Mouse (Mus musculus) lung, embryonic 14.5 days (tissue): Measurements from ENCODE around the gene Adgra1. TPM values are rescaled to one million over a fixed set of nuclear protein-coding genes. Genes with fewer than 3 reads are reported as not detected.

Experiments used
- ATAC-seq: fragments of 200-750 bp; cut with Nextera tagmentation; 2 replicates; pipeline ENCODE4 v1.8.0; 2017; ENCODE audit warnings: mild to moderate bottlenecking, moderate TSS enrichment, moderate library complexity; ENCODE audit not compliant: insufficient read depth
- DNase-seq: peaks from one replicate; pipeline ENCODE4 v3.0.0-alpha.2; 2015
- H3K27ac ChIP-seq: fragments of 300-500 bp; sonication (generic); 2 replicates; pipeline ENCODE4 v1.5.1; 2014; ENCODE audit warnings: low read depth, mild to moderate bottlenecking, moderate library complexity
- H3K27me3 ChIP-seq: fragments of 300-500 bp; sonication (generic); 2 replicates; pipeline ENCODE4 v1.6.1; 2014; ENCODE audit warnings: low read length, control low read depth; ENCODE audit not compliant: insufficient read depth
- H3K36me3 ChIP-seq: fragments of 300-500 bp; sonication (generic); 2 replicates; pipeline ENCODE4 v1.6.1; 2014; ENCODE audit warnings: control low read depth; ENCODE audit not compliant: insufficient read depth
- H3K4me1 ChIP-seq: fragments of 300-500 bp; sonication (generic); 2 replicates; pipeline ENCODE4 v1.6.1; 2014; ENCODE audit warnings: antibody characterized with exemption, control low read depth; ENCODE audit not compliant: insufficient read depth
- H3K4me2 ChIP-seq: fragments of 300-500 bp; sonication (generic); 2 replicates; pipeline ENCODE4 v1.6.1; 2014; ENCODE audit warnings: mild to moderate bottlenecking
- H3K4me3 ChIP-seq: fragments of 300-500 bp; sonication (generic); 2 replicates; pipeline ENCODE4 v1.5.1; 2014; ENCODE audit warnings: low read depth, low read length
- H3K9ac ChIP-seq: fragments of 300-500 bp; sonication (generic); 2 replicates; pipeline ENCODE4 v1.6.1; 2014
- H3K9me3 ChIP-seq: fragments of 300-500 bp; sonication (generic); 2 replicates; pipeline ENCODE4 v1.6.1; 2016; ENCODE audit warnings: low read depth, low read length, control low read depth
- CTCF ChIP-seq: IDR thresholded peaks from 2 replicates; pipeline ENCODE4 v1.5.1; 2016; ENCODE audit warnings: antibody characterized with exemption, low read depth
- WGBS: fragments of 180-500 bp; shearing (Covaris S2); extraction: QIAGEN DNeasy Blood & Tissue Kit; methylation state at CpG from one replicate; pipeline ENCODE4 v1.1.7; 2014; 5-methylcytosine and 5-hydroxymethylcytosine counted together
- polyA plus RNA-seq: library from polyadenylated mRNA; unstranded; fragments of >200 nt; fragmentation: Nextera tagmentation; extraction: Ambion mirVana; gene quantifications from 2 replicates; pipeline ENCODE4 v1.2.1, GENCODE M21; 2014

Gene Adgra1
- polyA plus RNA-seq, 1 experiment from 2014 or later, result not detected

GRCm38 (mm10) chr7:139908176-139908575 is 74.2 kb downstream of the Adgra1 start:
- H3K4me1 ChIP-seq, result no peaks in the 10 kb centered on the region
- no peaks in the 10 kb centered on the region for H3K9me3 ChIP-seq
- no peak overlapping the region for H3K4me3 ChIP-seq
- 50% methylated on average over 5 of the region's 5 CpGs for WGBS
- no peak overlapping the region for H3K4me2 ChIP-seq
- H3K27me3 ChIP-seq, result 0 out of 2 replicates have a peak, but pooled peaks cover 7% of the 10 kb centered on the region
- no peaks in the 10 kb centered on the region for H3K36me3 ChIP-seq
- no peak for TF ChIP-seq CTCF
- DNase-seq (no peak), ATAC-seq (no peak)
- peak overlapping the region; percentile 15; the same call in 1 of the 2 replicates for H3K27ac ChIP-seq
- no peak overlapping the region for H3K9ac ChIP-seq

- H3K36me3 ChIP-seq, result no peaks in the 10 kb centered on the region
- 36% methylated on average over 6 of the region's 6 CpGs for WGBS
- no peak for ATAC-seq
- no peak overlapping the region for H3K4me2 ChIP-seq
- H3K9me3 ChIP-seq, result no peaks in the 10 kb centered on the region
- peak; percentile 6 for DNase-seq
- no peak overlapping the region for H3K4me3 ChIP-seq
- H3K4me1 ChIP-seq, result no peaks in the 10 kb centered on the region
- no peak for TF ChIP-seq CTCF
- peaks cover 17% of the 10 kb centered on the region; the same call in 1 of the 2 replicates for H3K27me3 ChIP-seq
- no peak overlapping the region for H3K27ac ChIP-seq
- H3K9ac ChIP-seq, result no peak overlapping the region
Measured at GRCm38 (mm10) chr7:139909469-139909868, 75.5 kb downstream of the Adgra1 start.

- no peaks in the 10 kb centered on the region for H3K4me1 ChIP-seq
- H3K27ac ChIP-seq, result no peak overlapping the region
- H3K9me3 ChIP-seq, result no peaks in the 10 kb centered on the region
- WGBS, result 48% methylated on average over 11 of the region's 11 CpGs
- no peak for DNase-seq
- no peak overlapping the region for H3K4me2 ChIP-seq
- no peak for ATAC-seq
- no peak overlapping the region for H3K9ac ChIP-seq
- no peaks in the 10 kb centered on the region for H3K36me3 ChIP-seq
- H3K27me3 ChIP-seq, result peaks cover 25% of the 10 kb centered on the region; the same call in 1 of the 2 replicates
- H3K4me3 ChIP-seq, result no peak overlapping the region
- TF ChIP-seq CTCF, result no peak
Measured at GRCm38 (mm10) chr7:139910204-139910835, 76.3 kb downstream of the Adgra1 start.

- no peak overlapping the region for H3K9ac ChIP-seq
- H3K27me3 ChIP-seq, result peaks cover 26% of the 10 kb centered on the region; the same call in 1 of the 2 replicates
- ATAC-seq (peak; percentile 81), DNase-seq (peak; percentile 18)
- H3K27ac ChIP-seq, result no peak overlapping the region
- H3K4me2 ChIP-seq, result peak overlapping the region; percentile 54
- H3K4me3 ChIP-seq, result peak overlapping the region; percentile 32
- H3K36me3 ChIP-seq, result no peaks in the 10 kb centered on the region
- H3K4me1 ChIP-seq, result no peaks in the 10 kb centered on the region
- TF ChIP-seq CTCF, result no peak
- no peaks in the 10 kb centered on the region for H3K9me3 ChIP-seq
- 8% methylated on average over 29 of the region's 29 CpGs for WGBS
Measured at GRCm38 (mm10) chr7:139914141-139915047, 80.4 kb downstream of the Adgra1 start.

GRCm38 (mm10) chr7:139915646-139916257 is 81.8 kb downstream of the Adgra1 start:
- Histone ChIP-seq H3K27me3 (peaks cover 26% of the 10 kb centered on the region; the same call in 1 of the 2 replicates), H3K4me3 (no peak overlapping the region), H3K36me3 (no peaks in the 10 kb centered on the region), H3K9me3 (no peaks in the 10 kb centered on the region), H3K9ac (no peak overlapping the region), H3K4me2 (peak overlapping the region; percentile 23; the same call in 1 of the 2 replicates), H3K27ac (no peak overlapping the region), H3K4me1 (no peaks in the 10 kb centered on the region)
- no peak for DNase-seq
- TF ChIP-seq CTCF, result no peak
- ATAC-seq, result no peak
- WGBS, result 3% methylated on average over 14 of the region's 14 CpGs

- peak; percentile 39 for DNase-seq
Measured at GRCm38 (mm10) chr7:139916345-139916744, 82.4 kb downstream of the Adgra1 start.

More at GRCm38 (mm10) chr7:139916345-139916744, 82.4 kb downstream of the Adgra1 start:
- TF ChIP-seq CTCF, result peak; percentile 36; the same call in 1 of the 2 replicates
- Histone ChIP-seq H3K27me3 (peaks cover 26% of the 10 kb centered on the region; the same call in 1 of the 2 replicates), H3K4me2 (no peak overlapping the region), H3K4me1 (no peaks in the 10 kb centered on the region), H3K9ac (no peak overlapping the region), H3K27ac (no peak overlapping the region), H3K36me3 (no peaks in the 10 kb centered on the region), H3K9me3 (no peaks in the 10 kb centered on the region), H3K4me3 (no peak overlapping the region)
- no peak for ATAC-seq
- WGBS, result 0% methylated on average over 1 of the region's 1 CpGs
